Mouse (Mus musculus) limb, embryonic 11.5 days (tissue): Measurements from ENCODE around the gene Serp2. TPM values are rescaled to one million over a fixed set of nuclear protein-coding genes. Genes with fewer than 3 reads are reported as not detected.

Experiments
- ATAC-seq: fragments of 200-750 bp; cut with Nextera tagmentation; 2 replicates; pipeline ENCODE4 v1.8.0; 2017; ENCODE audit warnings: low read depth; ENCODE audit not compliant: insufficient number of reproducible peaks, low FRiP score, low TSS enrichment
- DNase-seq: peaks from one replicate; pipeline ENCODE4 v3.0.0-alpha.2; 2015; ENCODE audit warnings: low spot score
- H3K27ac ChIP-seq: fragments of 300-500 bp; sonication (generic); replicated peaks from 2 replicates; pipeline ENCODE4 v1.5.1; 2014; ENCODE audit warnings: low read depth, mild to moderate bottlenecking, low read length
- H3K27me3 ChIP-seq: fragments of 300-500 bp; sonication (generic); 2 replicates; pipeline ENCODE4 v1.6.1; 2014; ENCODE audit warnings: mild to moderate bottlenecking, low read length, mixed read lengths; ENCODE audit not compliant: control insufficient read depth, insufficient read depth
- H3K36me3 ChIP-seq: fragments of 300-500 bp; sonication (generic); 2 replicates; pipeline ENCODE4 v1.6.1; 2014; ENCODE audit warnings: mild to moderate bottlenecking, low read length, moderate library complexity, mixed read lengths; ENCODE audit not compliant: control insufficient read depth, insufficient read depth
- H3K4me1 ChIP-seq: fragments of 300-500 bp; sonication (generic); 2 replicates; pipeline ENCODE4 v1.6.1; 2014; ENCODE audit warnings: low read length, mixed read lengths; ENCODE audit not compliant: control insufficient read depth, insufficient read depth
- H3K4me2 ChIP-seq: fragments of 300-500 bp; sonication (generic); 2 replicates; pipeline ENCODE4 v1.6.1; 2014; ENCODE audit warnings: low read depth, mild to moderate bottlenecking, moderate library complexity; ENCODE audit not compliant: severe bottlenecking
- H3K4me3 ChIP-seq: fragments of 300-500 bp; sonication (generic); 2 replicates; pipeline ENCODE4 v1.5.1; 2014; ENCODE audit warnings: low read depth, low read length
- H3K9ac ChIP-seq: fragments of 300-500 bp; sonication (generic); 2 replicates; pipeline ENCODE4 v1.6.1; 2014; ENCODE audit warnings: mild to moderate bottlenecking, low read length
- H3K9me3 ChIP-seq: fragments of 300-500 bp; sonication (generic); 2 replicates; pipeline ENCODE4 v1.6.1; 2016; ENCODE audit warnings: low read length; ENCODE audit not compliant: control insufficient read depth
- WGBS: fragments of 180-500 bp; shearing (Covaris S2); extraction: QIAGEN DNeasy Blood & Tissue Kit; methylation state at CpG from one replicate; pipeline ENCODE4 v1.1.7; 2014; 5-methylcytosine and 5-hydroxymethylcytosine counted together
- polyA plus RNA-seq: library from polyadenylated mRNA; unstranded; fragments of >200 nt; fragmentation: Nextera tagmentation; extraction: Ambion mirVana; gene quantifications from 2 replicates; pipeline ENCODE4 v1.2.1, GENCODE M21; 2014

Gene Serp2
- polyA plus RNA-seq, 1 experiment from 2014 or later: 19.4 TPM

GRCm38 (mm10) chr14:76583985-76584384 is 27.3 kb upstream of the Serp2 start:
- no peaks in the 10 kb centered on the region for H3K9me3 ChIP-seq
- H3K9ac ChIP-seq: no peak overlapping the region
- no peaks in the 10 kb centered on the region for H3K27me3 ChIP-seq
- WGBS: 86% methylated on average over 7 of the region's 7 CpGs
- H3K4me1 ChIP-seq: no peaks in the 10 kb centered on the region
- no peak overlapping the region for H3K4me3 ChIP-seq
- no peaks in the 10 kb centered on the region for H3K36me3 ChIP-seq
- ATAC-seq (no peak), DNase-seq (no peak)
- H3K27ac ChIP-seq: no peak overlapping the region
- H3K4me2 ChIP-seq: no peak overlapping the region

DNA sequence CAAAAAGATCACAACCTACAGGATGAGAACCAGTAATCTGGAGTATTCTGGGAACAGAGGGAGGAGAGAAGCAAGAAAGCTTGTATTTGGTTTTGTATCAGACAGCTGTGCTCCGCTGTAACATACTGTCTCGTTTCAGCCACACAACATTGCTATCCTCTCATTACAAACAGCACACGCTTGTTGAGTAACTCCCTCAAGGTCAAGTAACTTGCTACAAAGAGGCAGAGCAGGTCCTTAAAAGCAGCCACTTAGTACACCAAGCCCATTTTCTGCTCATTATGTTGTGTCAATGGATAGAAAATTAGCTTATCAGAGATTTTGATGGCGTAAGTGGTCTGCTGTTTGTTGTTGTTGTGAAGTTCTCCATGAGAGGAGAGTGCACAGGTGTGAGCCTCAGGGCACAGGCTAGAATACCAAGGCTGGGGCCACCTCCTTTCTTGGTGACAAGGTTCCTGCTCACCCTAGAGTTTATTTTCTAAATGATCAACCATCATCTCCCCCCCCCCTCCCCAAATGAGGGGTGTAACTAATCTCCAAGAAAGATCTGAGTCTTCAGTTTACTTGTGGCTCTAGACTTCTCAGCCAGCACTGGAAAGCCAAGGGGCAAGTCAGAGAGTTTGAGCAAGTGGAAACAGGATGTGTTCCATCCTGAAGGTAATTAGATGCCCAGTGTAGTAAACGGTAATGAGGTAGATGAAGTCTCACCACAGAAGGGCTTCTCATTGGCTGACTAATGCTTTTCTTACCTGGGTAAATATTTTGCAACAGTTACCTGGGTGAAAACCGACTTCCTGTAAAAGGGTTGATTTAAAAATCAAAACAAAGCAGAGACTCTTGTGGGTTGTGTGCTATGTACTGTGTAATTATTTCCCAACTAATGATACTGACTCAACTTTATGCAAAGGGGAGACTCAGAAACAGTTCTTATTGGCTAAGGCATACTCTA is 25.6 kb upstream of the Serp2 start:
- H3K36me3 ChIP-seq: no peaks in the 10 kb centered on the region
- H3K4me1 ChIP-seq: no peaks in the 10 kb centered on the region
- H3K9ac ChIP-seq: no peak overlapping the region
- H3K27ac ChIP-seq: no peak overlapping the region
- no peaks in the 10 kb centered on the region for H3K9me3 ChIP-seq
- DNase-seq: no peak
- ATAC-seq: no peak
- no peak overlapping the region for H3K4me3 ChIP-seq
- H3K27me3 ChIP-seq: no peaks in the 10 kb centered on the region
- 72% methylated on average over 6 of the region's 6 CpGs for WGBS
- no peak overlapping the region for H3K4me2 ChIP-seq

DNA sequence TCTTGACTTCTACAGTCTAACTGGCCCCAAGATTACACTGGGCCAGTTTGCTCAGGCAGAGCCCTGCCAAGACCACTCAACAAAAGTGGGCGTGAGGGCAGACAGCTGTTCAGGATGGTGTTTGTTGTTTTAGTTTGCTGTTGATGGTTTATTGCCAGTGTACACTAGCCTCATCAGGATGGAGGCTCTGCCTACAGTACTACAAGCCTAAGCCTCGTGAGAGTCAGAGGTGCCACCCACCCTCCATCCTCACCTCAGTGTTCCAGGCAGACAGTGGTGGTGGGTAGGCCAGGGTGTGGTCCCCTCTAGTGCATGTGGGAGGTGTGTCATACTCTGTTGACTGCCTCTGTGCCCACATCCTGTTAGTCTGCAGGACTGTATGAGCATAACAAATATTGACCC is 23.0 kb upstream of the Serp2 start:
- ATAC-seq (no peak), DNase-seq (no peak)
- no peak overlapping the region for H3K9ac ChIP-seq
- H3K4me2 ChIP-seq: no peak overlapping the region
- H3K4me1 ChIP-seq: no peaks in the 10 kb centered on the region
- no peaks in the 10 kb centered on the region for H3K27me3 ChIP-seq
- WGBS: 78% methylated on average over 2 of the region's 2 CpGs
- H3K4me3 ChIP-seq: no peak overlapping the region
- H3K36me3 ChIP-seq: no peaks in the 10 kb centered on the region
- no peak overlapping the region for H3K27ac ChIP-seq
- no peaks in the 10 kb centered on the region for H3K9me3 ChIP-seq

- DNase-seq (no peak), ATAC-seq (no peak)
- no peaks in the 10 kb centered on the region for H3K9me3 ChIP-seq
- no peak overlapping the region for H3K4me3 ChIP-seq
- no peaks in the 10 kb centered on the region for H3K27me3 ChIP-seq
- H3K4me2 ChIP-seq: no peak overlapping the region
- H3K36me3 ChIP-seq: no peaks in the 10 kb centered on the region
- no peak overlapping the region for H3K27ac ChIP-seq
- no peaks in the 10 kb centered on the region for H3K4me1 ChIP-seq
- 72% methylated on average over 2 of the region's 2 CpGs for WGBS
- H3K9ac ChIP-seq: no peak overlapping the region
These were observed 21.2 kb upstream of the Serp2 start for GRCm38 (mm10) chr14:76577840-76578239.

- no peak overlapping the region for H3K4me2 ChIP-seq
- H3K36me3 ChIP-seq: no peaks in the 10 kb centered on the region
- H3K9me3 ChIP-seq: no peaks in the 10 kb centered on the region
- no peak overlapping the region; the same call in 1 of the 2 replicates for H3K27ac ChIP-seq
- no peak overlapping the region for H3K4me3 ChIP-seq
- peaks cover 7% of the 10 kb centered on the region; the same call in 1 of the 2 replicates for H3K4me1 ChIP-seq
- DNase-seq (no peak), ATAC-seq (no peak)
- no peaks in the 10 kb centered on the region for H3K27me3 ChIP-seq
- WGBS: 86% methylated on average over 7 of the region's 7 CpGs
- no peak overlapping the region for H3K9ac ChIP-seq
These were observed 13.6 kb upstream of the Serp2 start for GRCm38 (mm10) chr14:76570292-76570691.

DNA sequence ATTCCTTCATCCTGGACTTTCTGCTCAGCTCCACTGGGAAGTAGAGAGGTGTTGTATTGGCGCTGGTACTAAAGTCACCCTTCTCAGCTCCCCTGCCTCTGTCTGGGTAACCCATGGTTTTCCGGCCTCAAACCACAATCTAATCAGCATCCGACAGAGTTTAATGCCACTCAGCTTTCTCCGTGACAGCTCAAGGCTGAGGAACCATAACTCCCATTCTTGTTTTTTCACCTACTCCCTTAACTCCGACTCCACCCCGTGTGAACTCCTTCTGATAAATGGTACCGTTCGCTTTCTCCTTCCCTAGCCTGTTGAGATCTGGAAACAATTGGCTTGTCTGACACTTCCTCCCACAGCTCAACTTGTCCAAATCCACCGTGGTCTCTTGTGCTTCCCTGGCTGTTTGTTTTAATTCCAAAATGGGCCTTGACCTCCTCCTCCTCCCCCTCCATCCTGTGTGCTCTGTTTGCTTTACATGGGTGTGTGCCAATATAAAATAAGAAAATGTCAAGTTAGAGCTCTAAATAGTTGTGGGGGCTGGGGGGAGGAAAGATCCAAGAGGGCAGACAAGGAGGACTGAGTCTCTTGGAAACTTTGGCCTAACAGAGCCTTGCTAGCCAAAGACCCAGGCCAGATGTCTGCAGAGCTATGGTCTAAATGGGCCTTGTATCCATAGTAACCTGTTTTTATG is 12.7 kb upstream of the Serp2 start:
- H3K36me3 ChIP-seq: no peaks in the 10 kb centered on the region
- peak overlapping the region; percentile 5; the same call in 1 of the 2 replicates for H3K27ac ChIP-seq
- 37% methylated on average over 9 of the region's 9 CpGs for WGBS
- no peak overlapping the region for H3K4me2 ChIP-seq
- no peaks in the 10 kb centered on the region for H3K9me3 ChIP-seq
- peaks cover 7% of the 10 kb centered on the region; the same call in 1 of the 2 replicates for H3K4me1 ChIP-seq
- no peak overlapping the region for H3K9ac ChIP-seq
- H3K27me3 ChIP-seq: no peaks in the 10 kb centered on the region
- H3K4me3 ChIP-seq: no peak overlapping the region
- ATAC-seq (0 out of 2 replicates have a peak, but pooled peaks have one; percentile 47), DNase-seq (peak; percentile 32)

DNA sequence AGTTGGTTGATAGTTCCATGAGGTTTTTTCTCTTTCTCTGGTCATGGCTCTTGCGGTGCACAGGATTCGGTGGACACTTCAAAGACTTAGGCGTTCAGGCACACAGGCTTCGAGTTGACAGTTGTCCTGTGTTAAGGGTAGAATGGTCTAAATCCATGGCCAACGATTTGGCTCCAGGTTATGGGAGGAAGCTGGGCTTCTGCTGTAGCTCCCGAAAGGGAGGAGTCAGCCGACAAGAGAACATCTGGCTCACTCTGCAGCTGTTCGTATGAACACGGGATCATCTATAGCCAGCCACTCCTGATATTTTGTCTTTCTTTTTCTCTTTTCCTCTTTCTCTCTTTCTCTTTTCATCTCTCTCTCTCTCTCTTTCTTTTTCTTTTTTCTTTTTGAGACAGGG is 11.9 kb upstream of the Serp2 start:
- H3K36me3 ChIP-seq: no peaks in the 10 kb centered on the region
- H3K9ac ChIP-seq: no peak overlapping the region
- DNase-seq: no peak
- H3K4me1 ChIP-seq: peaks cover 7% of the 10 kb centered on the region; the same call in 1 of the 2 replicates
- no peak for ATAC-seq
- WGBS: 75% methylated on average over 9 of the region's 9 CpGs
- no peak overlapping the region; the same call in 1 of the 2 replicates for H3K27ac ChIP-seq
- no peaks in the 10 kb centered on the region for H3K9me3 ChIP-seq
- no peak overlapping the region for H3K4me2 ChIP-seq
- H3K27me3 ChIP-seq: no peaks in the 10 kb centered on the region
- H3K4me3 ChIP-seq: no peak overlapping the region

DNA sequence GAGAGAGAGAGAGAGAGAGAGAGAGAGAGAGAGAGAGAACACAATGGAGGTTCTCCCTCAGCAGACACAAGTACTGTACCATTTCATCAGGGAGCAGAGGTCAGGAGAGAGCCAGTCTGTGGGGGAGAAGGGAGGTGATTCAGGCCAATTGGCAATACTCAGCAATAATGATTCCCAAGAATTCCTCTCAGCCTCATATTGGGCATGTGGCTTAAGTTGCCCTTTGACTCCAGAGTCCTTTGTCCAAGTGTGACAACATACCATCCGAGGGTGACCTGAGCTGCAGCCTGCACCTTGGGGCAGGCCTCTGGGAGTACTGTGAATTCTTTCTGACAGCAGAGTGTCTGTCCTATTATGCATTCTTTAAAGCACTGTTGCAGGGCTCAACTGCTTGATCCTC is 10.6 kb upstream of the Serp2 start:
- H3K4me2 ChIP-seq: no peak overlapping the region
- peaks cover 7% of the 10 kb centered on the region; the same call in 1 of the 2 replicates for H3K4me1 ChIP-seq
- no peak overlapping the region for H3K4me3 ChIP-seq
- 65% methylated on average over 1 of the region's 1 CpGs for WGBS
- no peak for DNase-seq
- no peaks in the 10 kb centered on the region for H3K27me3 ChIP-seq
- H3K9ac ChIP-seq: no peak overlapping the region
- H3K36me3 ChIP-seq: no peaks in the 10 kb centered on the region
- H3K9me3 ChIP-seq: no peaks in the 10 kb centered on the region
- ATAC-seq: no peak
- H3K27ac ChIP-seq: no peak overlapping the region
